Mouse (Mus musculus) cerebellum, postnatal 36 days (tissue): ENCODE measurements around the gene Tmem170b.
"Not testable (repeated sequence)": the region's sequence is repeated elsewhere in the genome, so short reads cannot be mapped to it uniquely, and the experiment has no call there.

Source experiments
- DNase-seq, 2 experiments: peaks; one replicate each; pipeline ENCODE4 v3.0.0; 2021 to 2022; ENCODE audit warnings: mixed read lengths in 2 of 2

Gene Tmem170b

GRCm38 (mm10) chr13:41671136-41671705 lies 65.5 kb downstream of the Tmem170b start:
- no peak for DNase-seq

GRCm38 (mm10) chr13:41672904-41673303 lies 67.2 kb downstream of the Tmem170b start:
- DNase-seq, result not testable (repeated sequence)

- DNase-seq, result no peak
Measured at GRCm38 (mm10) chr13:41673541-41673940, 67.8 kb downstream of the Tmem170b start.

- not testable (repeated sequence) for DNase-seq
Measured at GRCm38 (mm10) chr13:41674608-41675007, 68.9 kb downstream of the Tmem170b start.

- no peak for DNase-seq
Measured at GRCm38 (mm10) chr13:41675498-41675897, 69.8 kb downstream of the Tmem170b start.

GRCm38 (mm10) chr13:41675966-41676835 lies 70.5 kb downstream of the Tmem170b start:
- DNase-seq, result no peak

- DNase-seq, result no peak
Measured at GRCm38 (mm10) chr13:41676836-41677186, 71.1 kb downstream of the Tmem170b start.

- DNase-seq, result no peak
Measured at GRCm38 (mm10) chr13:41680854-41681549, 75.3 kb downstream of the Tmem170b start.

GRCm38 (mm10) chr13:41682341-41683119 lies 76.8 kb downstream of the Tmem170b start:
- DNase-seq, result no peak

GRCm38 (mm10) chr13:41683356-41684012 lies 77.8 kb downstream of the Tmem170b start:
- no peak for DNase-seq

- no peak for DNase-seq
Measured at GRCm38 (mm10) chr13:41685499-41685898, 79.8 kb downstream of the Tmem170b start.

GRCm38 (mm10) chr13:41689055-41689454 lies 83.3 kb downstream of the Tmem170b start:
- DNase-seq, result no peak

GRCm38 (mm10) chr13:41689598-41690045 lies 83.9 kb downstream of the Tmem170b start:
- no peak for DNase-seq
